Mouse (Mus musculus) spleen, embryonic (tissue): ENCODE measurements around the gene Bag2.
"Not testable (repeated sequence)": the region's sequence is repeated elsewhere in the genome, so short reads cannot be mapped to it uniquely, and the experiment has no call there.

Experiments used
- CTCF ChIA-PET: fragments of 350-600 bp; sonication (Branson Sonifier 250); formaldehyde crosslinking; loops from one replicate; lab custom pipeline; 2022; lab: Charles Lee

Gene Bag2

GRCm38 (mm10) chr1:33751283-33751682 is 6.3 kb downstream of the Bag2 start:
- CTCF ChIA-PET = no interaction called here

GRCm38 (mm10) chr1:33749709-33750108 is 7.9 kb downstream of the Bag2 start:
- CTCF ChIA-PET = not testable (repeated sequence)

GRCm38 (mm10) chr1:33749109-33749508 is 8.5 kb downstream of the Bag2 start:
- CTCF ChIA-PET = interaction anchor here (0.7 kb wide), 1 partner anchor 60 kb away, joined by 15 read pairs; no protein-coding TSS in a partner anchor

GRCm38 (mm10) chr1:33745901-33746300 is 11.7 kb downstream of the Bag2 start:
- CTCF ChIA-PET = no interaction called here

GRCm38 (mm10) chr1:33744815-33745214 is 12.8 kb downstream of the Bag2 start:
- CTCF ChIA-PET = not testable (repeated sequence)

GRCm38 (mm10) chr1:33742903-33743302 is 14.7 kb downstream of the Bag2 start:
- CTCF ChIA-PET = interaction anchor here (0.7 kb wide), 1 partner anchor 853 kb away, joined by 3 read pairs; no protein-coding TSS in a partner anchor

GRCm38 (mm10) chr1:33739302-33739701 is 18.3 kb downstream of the Bag2 start:
- CTCF ChIA-PET = interaction anchor here (0.6 kb wide), 1 partner anchor 35 kb away, joined by 3 read pairs; no protein-coding TSS in a partner anchor

GRCm38 (mm10) chr1:33738681-33739278 is 18.8 kb downstream of the Bag2 start:
- CTCF ChIA-PET = interaction anchor here (0.6 kb wide), 1 partner anchor 35 kb away, joined by 3 read pairs; no protein-coding TSS in a partner anchor

GRCm38 (mm10) chr1:33738281-33738680 is 19.3 kb downstream of the Bag2 start:
- CTCF ChIA-PET = no interaction called here

- CTCF ChIA-PET = no interaction called here
Measured at GRCm38 (mm10) chr1:33734001-33734685, 23.5 kb downstream of the Bag2 start.

GRCm38 (mm10) chr1:33733044-33733443 is 24.6 kb downstream of the Bag2 start:
- CTCF ChIA-PET = no interaction called here

- CTCF ChIA-PET = no interaction called here
Measured at GRCm38 (mm10) chr1:33725086-33725485, 32.5 kb downstream of the Bag2 start.

- CTCF ChIA-PET = no interaction called here
Measured at GRCm38 (mm10) chr1:33724516-33724915, 33.1 kb downstream of the Bag2 start.

- CTCF ChIA-PET = no interaction called here
Measured at GRCm38 (mm10) chr1:33721020-33721419, 36.6 kb downstream of the Bag2 start.

- CTCF ChIA-PET = no interaction called here
Measured at GRCm38 (mm10) chr1:33720231-33720630, 37.4 kb downstream of the Bag2 start.

GRCm38 (mm10) chr1:33719733-33720225 is 37.8 kb downstream of the Bag2 start, which contains the start of gene Rab23:
TSS of gene Rab23 (plus strand) at chr1:33719887.
- CTCF ChIA-PET = interaction anchor here (0.6 kb wide), 1 partner anchor 49 kb away, joined by 41 read pairs; no protein-coding TSS in a partner anchor

- CTCF ChIA-PET = no interaction called here
Measured at GRCm38 (mm10) chr1:33717636-33718035, 40.0 kb downstream of the Bag2 start.

- CTCF ChIA-PET = interaction anchor here (0.8 kb wide), 1 partner anchor 131 kb away, joined by 9 read pairs; no protein-coding TSS in a partner anchor
Measured at GRCm38 (mm10) chr1:33714796-33715195, 42.8 kb downstream of the Bag2 start.

- CTCF ChIA-PET = interaction anchor here (0.6 kb wide), 1 partner anchor 122 kb away, joined by 7 read pairs; no protein-coding TSS in a partner anchor
Measured at GRCm38 (mm10) chr1:33712026-33712425, 45.6 kb downstream of the Bag2 start.

GRCm38 (mm10) chr1:33709615-33710014 is 48.0 kb downstream of the Bag2 start:
- CTCF ChIA-PET = no interaction called here

GRCm38 (mm10) chr1:33701244-33701643 is 56.4 kb downstream of the Bag2 start:
- CTCF ChIA-PET = no interaction called here

GRCm38 (mm10) chr1:33696016-33696415 is 61.6 kb downstream of the Bag2 start:
- CTCF ChIA-PET = no interaction called here
